Mouse (Mus musculus) ES-E14 (cell line): ENCODE data around the gene Cacna1i.

Source experiments
- CHD2 ChIP-seq: IDR thresholded peaks from 2 replicates; pipeline ENCODE4 v1.6.1; 2014; ENCODE audit warnings: mild to moderate bottlenecking, low read depth, low read length, inconsistent platforms
- HCFC1 ChIP-seq: IDR thresholded peaks from 2 replicates; pipeline ENCODE4 v1.6.1; 2012; ENCODE audit warnings: low read length, inconsistent platforms, borderline replicate concordance; ENCODE audit not compliant: insufficient read depth
- ZC3H11A ChIP-seq: IDR thresholded peaks from 2 replicates; pipeline ENCODE4 v1.6.1; 2012; ENCODE audit warnings: low read depth, mild to moderate bottlenecking, inconsistent platforms, low read length, borderline replicate concordance

GRCm38 (mm10) chr15:80260677-80261076 lies 26.4 kb upstream of the Cacna1i start:
- peak; percentile 25; the same call in 1 of the 2 replicates for TF ChIP-seq ZC3H11A
- TF ChIP-seq HCFC1 = no peak
- TF ChIP-seq CHD2 = no peak
